Mouse (Mus musculus) brain, embryonic 14.5 days (tissue): ENCODE results near the gene Hoxa11.

Source experiments
- CTCF ChIP-seq: fragments of 200-500 bp; IDR thresholded peaks from 2 replicates; pipeline ENCODE4 v1.5.1; 2012; ENCODE audit warnings: inconsistent platforms, mild to moderate bottlenecking, moderate library complexity, borderline replicate concordance; ENCODE audit not compliant: insufficient read depth, insufficient read length; ENCODE audit errors: extremely low read depth
- POLR2A ChIP-seq: fragments of 200-500 bp; IDR thresholded peaks from 2 replicates; pipeline ENCODE4 v1.6.1; 2012; ENCODE audit warnings: mild to moderate bottlenecking, inconsistent platforms, borderline replicate concordance; ENCODE audit not compliant: poor library complexity, insufficient read depth, insufficient read length, severe bottlenecking; ENCODE audit errors: extremely low read depth

DNA sequence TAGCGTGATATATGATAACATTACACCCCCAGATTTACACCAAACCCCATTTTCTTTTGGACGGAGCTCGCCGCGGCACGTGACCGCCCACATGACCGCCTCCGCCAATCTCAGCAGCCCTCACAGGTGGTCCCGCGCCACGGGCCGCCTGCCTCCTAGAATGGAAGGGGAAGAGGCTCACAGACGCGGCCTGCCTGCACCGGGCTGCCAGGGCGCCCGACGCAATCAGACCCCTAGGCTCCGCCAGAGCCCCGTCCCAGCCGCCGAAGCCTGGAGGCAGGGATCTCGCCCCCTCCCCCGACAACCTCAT, 28.2 kb downstream of the Hoxa11 start:
- TF ChIP-seq CTCF (no peak), POLR2A (no peak)
